Mouse (Mus musculus): ENCODE results near the gene Abcb9.

The Abcb9 gene

GRCm38 (mm10) chr5:124095596-124096232 lies at the start of gene Abcb9:
Abcb9 (minus strand) TSS chr5:124095798.
- in situ Hi-C loops (cut with MboI; ENCODE audit: unreplicated experiment in 2 of 2), result loop anchor here in 1 of 2 experiments (25.0 kb wide), 1 partner anchor 133 kb away; the partner anchor contains the start of gene Hip1r

- in situ Hi-C loops (cut with MboI; ENCODE audit: unreplicated experiment in 2 of 2), result no loop called here
Measured at GRCm38 (mm10) chr5:124138066-124138465, 42.5 kb upstream of the Abcb9 start.

- in situ Hi-C loops (cut with MboI; ENCODE audit: unreplicated experiment in 2 of 2), result no loop called here
Measured at GRCm38 (mm10) chr5:124134261-124134660, 38.7 kb upstream of the Abcb9 start.

- in situ Hi-C loops (cut with MboI; ENCODE audit: unreplicated experiment in 2 of 2), result no loop called here
Measured at GRCm38 (mm10) chr5:124125093-124125492, 29.5 kb upstream of the Abcb9 start.

- in situ Hi-C loops (cut with MboI; ENCODE audit: unreplicated experiment in 2 of 2), result no loop called here
Measured at GRCm38 (mm10) chr5:124122357-124122756, 26.8 kb upstream of the Abcb9 start.

- in situ Hi-C loops (cut with MboI; ENCODE audit: unreplicated experiment in 2 of 2), result no loop called here
Measured at GRCm38 (mm10) chr5:124119204-124119603, 23.6 kb upstream of the Abcb9 start.

- in situ Hi-C loops (cut with MboI; ENCODE audit: unreplicated experiment in 2 of 2), result no loop called here
Measured at GRCm38 (mm10) chr5:124115990-124116845, 20.6 kb upstream of the Abcb9 start, which contains the start of gene Arl6ip4. Arl6ip4 (plus strand) TSS chr5:124116089.

GRCm38 (mm10) chr5:124115531-124115930 lies 19.9 kb upstream of the Abcb9 start:
- in situ Hi-C loops (cut with MboI; ENCODE audit: unreplicated experiment in 2 of 2), result no loop called here

- in situ Hi-C loops (cut with MboI; ENCODE audit: unreplicated experiment in 2 of 2), result no loop called here
Measured at GRCm38 (mm10) chr5:124114276-124115025, 18.9 kb upstream of the Abcb9 start.

- in situ Hi-C loops (cut with MboI; ENCODE audit: unreplicated experiment in 2 of 2), result no loop called here
Measured at GRCm38 (mm10) chr5:124113030-124113429, 17.4 kb upstream of the Abcb9 start.

- in situ Hi-C loops (cut with MboI; ENCODE audit: unreplicated experiment in 2 of 2), result no loop called here
Measured at GRCm38 (mm10) chr5:124112531-124112930, 16.9 kb upstream of the Abcb9 start.

- in situ Hi-C loops (cut with MboI; ENCODE audit: unreplicated experiment in 2 of 2), result no loop called here
Measured at GRCm38 (mm10) chr5:124111742-124112497, 16.3 kb upstream of the Abcb9 start, which contains the start of gene Ogfod2. Ogfod2 (plus strand) TSS chr5:124112297.

GRCm38 (mm10) chr5:124111077-124111741 lies 15.6 kb upstream of the Abcb9 start:
- in situ Hi-C loops (cut with MboI; ENCODE audit: unreplicated experiment in 2 of 2), result no loop called here

- in situ Hi-C loops (cut with MboI; ENCODE audit: unreplicated experiment in 2 of 2), result no loop called here
Measured at GRCm38 (mm10) chr5:124103552-124103951, 8.0 kb upstream of the Abcb9 start.

GRCm38 (mm10) chr5:124103020-124103419 lies 7.4 kb upstream of the Abcb9 start:
- in situ Hi-C loops (cut with MboI; ENCODE audit: unreplicated experiment in 2 of 2), result no loop called here

GRCm38 (mm10) chr5:124102326-124102725 lies 6.7 kb upstream of the Abcb9 start:
- in situ Hi-C loops (cut with MboI; ENCODE audit: unreplicated experiment in 2 of 2), result no loop called here

- in situ Hi-C loops (cut with MboI; ENCODE audit: unreplicated experiment in 2 of 2), result no loop called here
Measured at GRCm38 (mm10) chr5:124100128-124101044, 4.8 kb upstream of the Abcb9 start.

- in situ Hi-C loops (cut with MboI; ENCODE audit: unreplicated experiment in 2 of 2), result loop anchor here in 1 of 2 experiments (25.0 kb wide), 1 partner anchor 137 kb away; the partner anchor contains the start of gene Hip1r
Measured at GRCm38 (mm10) chr5:124098923-124099322, 3.3 kb upstream of the Abcb9 start.
